Mouse (Mus musculus) kidney, adult 2 months (tissue): Measurements from ENCODE around the gene Meioc.

Experiments used
- CTCF ChIP-seq: fragments of 200-500 bp; conservative IDR thresholded peaks from 2 replicates; pipeline ENCODE4 v1.5.1; 2011; ENCODE audit warnings: low read depth, mild to moderate bottlenecking, control low read depth, low read length, moderate library complexity, mixed read lengths; ENCODE audit not compliant: insufficient read depth, insufficient read length
- POLR2A ChIP-seq: fragments of 200-500 bp; IDR thresholded peaks from one replicate; pipeline ENCODE4 v1.6.1; 2011; ENCODE audit warnings: low read depth, low read length, control low read depth

DNA sequence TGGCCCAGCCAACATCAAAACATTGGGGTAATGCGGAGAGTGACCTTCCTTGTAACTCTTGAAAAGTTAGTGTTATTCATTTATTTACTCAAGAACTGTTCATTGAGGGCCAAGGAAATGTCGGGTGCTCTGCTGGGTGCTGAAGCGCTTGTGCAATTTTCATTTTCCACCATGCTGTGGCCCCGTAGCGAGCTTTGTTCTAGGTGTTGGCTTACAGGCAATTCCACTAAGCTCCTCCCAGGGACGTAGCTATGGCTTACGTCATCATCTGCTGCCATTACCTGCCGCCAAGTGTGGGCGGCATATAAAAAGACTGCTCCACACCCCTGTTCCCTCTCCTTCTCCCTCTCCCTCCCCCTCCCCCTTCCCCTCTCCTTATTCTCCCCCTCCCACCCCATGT is 30.1 kb upstream of the Meioc start:
- TF ChIP-seq CTCF: no peak
- TF ChIP-seq POLR2A: no peak
